Mouse (Mus musculus): ENCODE results near the gene Serpinh1.

Serpinh1 gene

DNA sequence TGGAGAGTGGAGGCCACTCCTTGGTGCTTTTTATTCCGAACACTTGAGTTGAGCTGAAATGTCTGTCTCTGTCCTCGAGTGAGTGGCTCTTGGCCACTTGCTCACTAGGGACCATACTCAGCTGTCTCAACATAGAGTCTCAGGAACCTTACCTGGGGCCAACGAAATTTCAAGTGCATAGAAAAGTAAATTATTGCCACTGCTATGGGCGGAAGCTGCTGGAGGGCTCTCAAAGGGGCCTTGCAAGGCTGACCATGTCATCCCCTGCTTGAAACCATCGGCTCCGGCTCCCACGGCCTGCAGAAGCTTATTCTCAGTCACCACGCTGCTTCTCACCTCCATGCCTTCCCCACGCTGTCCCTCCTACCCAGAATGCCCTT lies 29.7 kb downstream of the Serpinh1 start:
- no peak for DNase-seq

DNA sequence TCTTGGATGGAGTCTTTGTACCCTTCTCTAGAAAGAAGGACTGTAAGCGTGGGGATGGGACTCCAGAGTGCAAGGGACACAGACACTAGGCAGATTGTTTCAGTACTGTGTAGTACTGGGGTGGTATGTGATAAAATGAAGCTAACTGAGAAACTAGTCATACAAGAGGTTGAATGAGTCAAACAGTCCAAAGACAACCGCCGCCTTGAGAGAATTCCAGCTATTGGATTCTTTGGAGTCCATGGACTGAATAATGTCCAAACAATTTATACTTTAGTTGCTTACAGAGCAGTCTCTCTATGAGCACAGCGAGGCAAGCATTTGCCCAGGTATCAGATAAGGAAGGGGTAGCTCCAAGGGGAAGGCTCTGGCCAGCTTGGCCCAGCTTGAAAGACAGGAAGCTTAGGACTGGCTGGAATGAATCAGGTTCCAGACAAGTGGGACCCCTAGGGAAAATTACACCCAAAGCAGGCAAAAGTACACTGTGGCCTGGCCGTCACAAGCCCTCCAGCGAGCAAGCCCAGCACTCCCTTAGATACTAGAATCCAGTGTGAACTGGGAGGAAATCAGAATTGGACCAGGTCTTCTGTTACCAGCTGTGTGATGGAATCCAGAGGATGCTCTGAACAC lies 30.2 kb downstream of the Serpinh1 start:
- DNase-seq = no peak

DNA sequence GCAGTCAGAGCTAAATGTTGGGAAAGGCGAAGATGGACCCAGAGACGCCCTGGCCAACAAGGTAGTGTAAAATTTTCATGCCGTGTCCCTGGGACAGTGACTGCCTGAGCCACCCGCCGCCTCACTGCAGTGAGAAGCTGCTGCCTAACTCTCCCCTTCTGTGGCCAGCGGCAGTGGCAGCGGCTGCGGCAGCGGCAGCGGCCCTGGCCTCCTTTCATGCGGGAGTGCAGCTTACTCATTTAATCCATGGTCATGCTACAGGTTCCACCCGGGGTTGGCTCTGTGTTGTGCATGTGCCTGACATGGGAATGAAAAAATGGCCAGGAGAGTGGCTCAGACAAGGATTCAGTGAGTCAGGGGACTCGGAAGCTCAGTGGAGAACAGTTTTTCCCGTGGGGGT lies 32.5 kb downstream of the Serpinh1 start:
- DNase-seq = no peak

GRCm38 (mm10) chr7:99317475-99317874 lies 35.6 kb downstream of the Serpinh1 start:
- DNase-seq = no peak

DNA sequence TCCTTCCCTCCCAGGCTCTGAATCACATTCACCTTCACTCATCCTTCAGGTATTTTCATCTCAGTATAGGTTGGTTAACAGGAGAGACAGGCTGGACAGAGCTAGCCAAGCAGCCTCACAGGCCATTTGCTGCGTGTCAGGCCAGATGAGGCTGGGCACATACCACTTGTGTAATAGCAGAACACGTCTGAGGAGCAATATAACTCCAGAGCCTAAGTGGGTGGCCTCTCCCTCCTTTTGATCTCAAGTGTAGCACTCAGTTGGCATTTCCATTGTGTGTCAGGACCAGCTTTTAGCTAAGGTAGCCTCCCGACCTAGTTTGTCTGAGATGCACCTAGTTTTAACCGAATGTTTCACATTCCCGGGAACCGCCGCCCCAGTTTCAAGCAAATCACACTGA lies 36.8 kb downstream of the Serpinh1 start:
- DNase-seq = no peak

DNA sequence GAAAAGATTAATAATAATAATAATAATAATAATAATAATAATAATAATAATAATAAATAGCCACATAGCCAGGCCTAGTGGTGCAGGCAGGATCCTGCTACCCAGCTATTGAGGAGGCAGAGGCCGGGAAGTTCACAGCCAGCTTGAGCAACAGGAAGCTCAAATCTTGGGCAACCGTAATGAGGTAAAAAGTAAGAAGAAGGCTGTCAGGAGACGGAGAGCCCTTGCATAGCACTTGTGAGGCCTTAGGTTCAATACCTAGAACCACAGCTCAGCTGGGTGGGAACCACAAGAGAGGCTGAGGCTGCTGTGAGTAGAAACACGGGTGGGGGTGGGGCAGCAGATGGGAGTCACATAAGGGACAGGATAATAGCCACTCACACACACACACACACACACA lies 38.5 kb downstream of the Serpinh1 start:
- DNase-seq = no peak

- no peak for DNase-seq
These were observed 39.8 kb downstream of the Serpinh1 start for GRCm38 (mm10) chr7:99313253-99313652.

GRCm38 (mm10) chr7:99312671-99313143 lies 40.3 kb downstream of the Serpinh1 start:
- DNase-seq = no peak

GRCm38 (mm10) chr7:99312058-99312457 lies 41.0 kb downstream of the Serpinh1 start:
- DNase-seq = no peak

GRCm38 (mm10) chr7:99311433-99311832 lies 41.6 kb downstream of the Serpinh1 start:
- no peak for DNase-seq

DNA sequence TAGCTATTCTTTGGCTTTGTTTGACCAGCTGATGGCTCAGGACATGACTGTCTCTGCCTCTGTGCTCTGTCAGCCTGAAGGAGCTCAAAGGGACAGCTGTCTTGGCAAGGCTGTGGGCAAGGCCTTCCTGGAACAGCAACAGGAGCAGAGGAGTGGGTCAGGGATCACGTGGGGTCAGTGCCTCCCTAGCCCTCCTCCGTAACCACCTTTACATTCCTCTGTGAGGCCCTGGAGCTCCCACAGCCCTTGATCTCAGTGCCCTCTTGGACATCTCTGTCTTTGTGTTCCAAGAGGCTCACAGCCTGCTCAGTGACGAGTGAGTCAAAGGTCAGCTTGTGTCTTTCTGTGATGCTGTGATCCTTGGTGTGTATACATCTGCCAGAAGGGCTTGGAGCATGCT lies 46.4 kb downstream of the Serpinh1 start:
- no peak for DNase-seq

GRCm38 (mm10) chr7:99305688-99306087 lies 47.4 kb downstream of the Serpinh1 start:
- no peak for DNase-seq

GRCm38 (mm10) chr7:99304949-99305372 lies 48.1 kb downstream of the Serpinh1 start:
- DNase-seq = peak; percentile 89 to 91

DNA sequence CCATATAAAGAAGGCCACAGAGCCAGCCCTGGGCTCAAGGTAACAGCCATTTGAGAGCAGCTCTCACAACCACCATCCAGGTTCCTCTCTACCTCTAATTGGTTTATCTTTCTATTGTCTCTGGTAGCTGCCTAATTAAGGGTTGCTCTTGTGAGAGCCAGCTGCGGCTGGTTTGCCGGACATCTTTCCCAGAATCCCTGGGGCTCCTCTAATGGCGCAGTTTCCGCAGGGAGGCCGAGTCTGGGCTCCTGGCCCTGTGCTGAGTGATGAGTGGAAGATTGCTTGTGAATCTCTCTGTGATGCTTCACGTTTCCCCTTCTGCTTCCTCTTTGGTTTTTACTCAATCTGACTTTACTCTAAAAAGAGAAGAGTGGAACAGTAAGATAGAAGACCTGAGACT lies 49.0 kb downstream of the Serpinh1 start:
- no peak for DNase-seq

- DNase-seq = no peak
These were observed 52.3 kb downstream of the Serpinh1 start for GRCm38 (mm10) chr7:99300650-99301175.

All from cerebellum, postnatal 36 days (tissue).